Mouse (Mus musculus) heart, postnatal 0 days (tissue): Measurements from ENCODE around the gene Olfr1392. TPM values are rescaled to one million over a fixed set of nuclear protein-coding genes. Genes with fewer than 3 reads are reported as not detected.

Source experiments
- ATAC-seq: fragments of 200-750 bp; cut with Nextera tagmentation; 2 replicates; pipeline ENCODE4 v1.8.0; 2017; ENCODE audit warnings: low read depth, moderate number of reproducible peaks, moderate library complexity; ENCODE audit not compliant: insufficient read depth
- DNase-seq: peaks from one replicate; pipeline ENCODE4 v3.0.0-alpha.2; 2016; ENCODE audit warnings: low spot score
- H3K27ac ChIP-seq: fragments of 300-500 bp; sonication (generic); 2 replicates; pipeline ENCODE4 v1.5.1; 2014; ENCODE audit warnings: low read depth, mild to moderate bottlenecking
- H3K27me3 ChIP-seq: fragments of 300-500 bp; sonication (generic); 2 replicates; pipeline ENCODE4 v1.6.1; 2014; ENCODE audit warnings: low read length, mixed read lengths; ENCODE audit not compliant: control insufficient read depth, insufficient read depth
- H3K36me3 ChIP-seq: fragments of 300-500 bp; sonication (generic); replicated peaks from 2 replicates; pipeline ENCODE4 v1.6.1; 2014; ENCODE audit warnings: low read length, mixed read lengths; ENCODE audit not compliant: control insufficient read depth, insufficient read depth
- H3K4me1 ChIP-seq: fragments of 300-500 bp; sonication (generic); 2 replicates; pipeline ENCODE4 v1.6.1; 2014; ENCODE audit warnings: antibody characterized with exemption; ENCODE audit not compliant: control insufficient read depth, insufficient read depth
- H3K4me2 ChIP-seq: fragments of 300-500 bp; sonication (generic); 2 replicates; pipeline ENCODE4 v1.6.1; 2014; ENCODE audit warnings: low read depth, mild to moderate bottlenecking, low read length, moderate library complexity
- H3K4me3 ChIP-seq: fragments of 300-500 bp; sonication (generic); 2 replicates; pipeline ENCODE4 v1.5.1; 2014; ENCODE audit warnings: low read depth, low read length
- H3K9ac ChIP-seq: fragments of 300-500 bp; sonication (generic); replicated peaks from 2 replicates; pipeline ENCODE4 v1.6.1; 2014; ENCODE audit warnings: low read depth, low read length, mixed read lengths
- H3K9me3 ChIP-seq: fragments of 300-500 bp; sonication (generic); replicated peaks from 2 replicates; pipeline ENCODE4 v1.6.1; 2016; ENCODE audit warnings: low read length; ENCODE audit not compliant: control insufficient read depth
- CTCF ChIP-seq: IDR thresholded peaks from 2 replicates; pipeline ENCODE4 v1.5.1; 2016; ENCODE audit warnings: antibody characterized with exemption, control low read depth, low read depth
- EP300 ChIP-seq: IDR thresholded peaks from 2 replicates; pipeline ENCODE4 v1.6.1; 2016; ENCODE audit warnings: antibody characterized with exemption, low read depth
- WGBS: fragments of 180-500 bp; shearing (Covaris S2); extraction: QIAGEN DNeasy Blood & Tissue Kit; methylation state at CpG from one replicate; pipeline ENCODE4 v1.1.7; 2014; 5-methylcytosine and 5-hydroxymethylcytosine counted together
- polyA plus RNA-seq: library from polyadenylated mRNA; unstranded; fragments of >200 nt; fragmentation: Nextera tagmentation; extraction: Ambion mirVana; gene quantifications from 2 replicates; pipeline ENCODE4 v1.2.1, GENCODE M21; 2015
- total RNA-seq: library from RNA; depleted of rRNA; stranded (reverse); fragments of >200 nt; gene quantifications from 2 replicates; pipeline ENCODE4 v1.2.3, GENCODE M21; 2014; ENCODE audit warnings: low replicate concordance; rRNA removed

Olfr1392 gene
- total and polyA plus RNA-seq, 2 experiments from 2014 or later = not detected

- no peaks in the 10 kb centered on the region for H3K27me3 ChIP-seq
- H3K4me1 ChIP-seq = no peaks in the 10 kb centered on the region
- no peak for TF ChIP-seq CTCF
- no peak for TF ChIP-seq EP300
- H3K4me2 ChIP-seq = no peak within 1 kb of the TSS
- WGBS = 52% methylated on average over 1 of the region's 1 CpGs
- H3K36me3 ChIP-seq = no peaks in the 10 kb centered on the region
- H3K9ac ChIP-seq = no peak within 1 kb of the TSS
- H3K4me3 ChIP-seq = no peak within 1 kb of the TSS
- H3K9me3 ChIP-seq = no peaks in the 10 kb centered on the region
- no peak within 1 kb of the TSS for H3K27ac ChIP-seq
- no peak for ATAC-seq
- DNase-seq = no peak
Observed at GRCm38 (mm10) chr11:49334888-49335287, 49.8 kb downstream of the Olfr1392 start, which contains the start of gene Olfr1390. TSS of gene Olfr1390 (plus strand) at chr11:49335188.

DNA sequence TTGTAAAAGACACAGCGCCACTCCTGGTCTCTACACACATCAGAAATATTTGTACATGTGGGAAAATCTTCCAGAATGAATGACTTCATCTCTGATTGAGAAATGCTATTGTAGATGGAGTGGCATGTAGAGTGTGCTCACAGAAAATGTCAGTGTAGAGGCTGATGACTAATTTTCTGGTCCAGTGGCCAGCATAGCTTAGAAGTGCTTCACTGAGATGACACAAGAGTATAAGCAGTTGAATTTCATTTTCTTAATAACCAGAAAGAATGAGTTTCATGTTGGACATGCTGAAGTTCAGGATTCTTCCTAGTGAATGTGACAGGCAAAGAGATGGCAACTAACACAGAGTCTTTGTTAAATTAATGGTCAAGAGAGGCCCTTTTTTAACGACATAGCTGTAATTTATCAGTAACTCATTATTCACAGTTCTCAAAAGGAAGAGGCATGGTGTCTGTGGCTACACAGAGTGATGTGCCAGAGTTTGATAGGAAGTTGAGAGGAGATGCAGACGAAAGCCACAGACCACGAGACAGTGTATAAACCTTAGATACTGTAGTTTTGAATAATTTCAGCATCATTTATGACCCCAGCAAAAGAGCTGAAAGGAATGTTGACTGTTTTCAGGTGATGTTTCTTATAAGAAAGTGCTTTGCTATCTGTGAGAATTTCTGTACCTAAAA is 52.2 kb downstream of the Olfr1392 start:
- H3K27ac ChIP-seq = no peak overlapping the region
- DNase-seq = no peak
- H3K4me2 ChIP-seq = no peak overlapping the region
- no peaks in the 10 kb centered on the region for H3K4me1 ChIP-seq
- TF ChIP-seq EP300 = no peak
- TF ChIP-seq CTCF = no peak
- no peak for ATAC-seq
- 49% methylated on average over 4 of the region's 4 CpGs for WGBS
- H3K27me3 ChIP-seq = no peaks in the 10 kb centered on the region
- no peak overlapping the region for H3K4me3 ChIP-seq
- no peak overlapping the region for H3K9ac ChIP-seq
- H3K9me3 ChIP-seq = no peaks in the 10 kb centered on the region
- no peaks in the 10 kb centered on the region for H3K36me3 ChIP-seq

Other genes with a start within 250 kb of the Olfr1392 start
- gene 9930111J21Rik2, start 234.0 kb upstream of the Olfr1392 start, total RNA-seq = 2.7 and 8.2 TPM in 2 replicates
- gene 9930111J21Rik2, start 234.0 kb upstream of the Olfr1392 start, polyA plus RNA-seq = 1.1 and 1.2 TPM in 2 replicates
- gene Tgtp2, start 221.1 kb upstream of the Olfr1392 start, total RNA-seq = 0.08 TPM in 1 of 2 replicates, not detected in the other
- gene Tgtp2, start 221.1 kb upstream of the Olfr1392 start, polyA plus RNA-seq = 0.36 and 0.54 TPM in 2 replicates
- gene Ifi47, start 208.7 kb upstream of the Olfr1392 start, total RNA-seq = 2.0 and 2.1 TPM in 2 replicates
- gene Ifi47, start 208.7 kb upstream of the Olfr1392 start, polyA plus RNA-seq = 1.4 and 1.8 TPM in 2 replicates
- gene Olfr1396, start 170.4 kb upstream of the Olfr1392 start, total RNA-seq = 20.3 TPM in 1 of 2 replicates, not detected in the other
- gene Olfr1396, start 170.4 kb upstream of the Olfr1392 start, polyA plus RNA-seq = 0.45 and 0.59 TPM in 2 replicates
- gene Olfr1395, start 143.0 kb upstream of the Olfr1392 start, total RNA-seq = not detected in 2 replicates
- not detected in 2 replicates for gene Olfr1395, start 143.0 kb upstream of the Olfr1392 start, polyA plus RNA-seq
- gene Olfr1394, start 130.9 kb upstream of the Olfr1392 start, total RNA-seq = not detected in 2 replicates
- not detected in 2 replicates for gene Olfr1394, start 130.9 kb upstream of the Olfr1392 start, polyA plus RNA-seq
- 14.5 and 33.4 TPM in 2 replicates for gene Btnl9, start 98.1 kb upstream of the Olfr1392 start, total RNA-seq
- gene Btnl9, start 98.1 kb upstream of the Olfr1392 start, polyA plus RNA-seq = 11.2 and 12.2 TPM in 2 replicates
- gene Zfp62, start 82.0 kb upstream of the Olfr1392 start, total RNA-seq = 7.4 and 22.9 TPM in 2 replicates
- 19.0 and 20.4 TPM in 2 replicates for gene Zfp62, start 82.0 kb upstream of the Olfr1392 start, polyA plus RNA-seq
- 115 and 163 TPM in 2 replicates for gene Mgat1, start 41.1 kb upstream of the Olfr1392 start, total RNA-seq
- gene Mgat1, start 41.1 kb upstream of the Olfr1392 start, polyA plus RNA-seq = 42.3 and 45.7 TPM in 2 replicates
- not detected in 2 replicates for gene Olfr1393, start 7.0 kb upstream of the Olfr1392 start, total RNA-seq
- gene Olfr1393, start 7.0 kb upstream of the Olfr1392 start, polyA plus RNA-seq = 0.19 and 0.30 TPM in 2 replicates
- not detected in 2 replicates for gene Olfr10, start 19.5 kb downstream of the Olfr1392 start, total RNA-seq
- not detected in 2 replicates for gene Olfr10, start 19.5 kb downstream of the Olfr1392 start, polyA plus RNA-seq
- gene Olfr1391, start 37.5 kb downstream of the Olfr1392 start, total RNA-seq = not detected in 2 replicates
- not detected in 2 replicates for gene Olfr1391, start 37.5 kb downstream of the Olfr1392 start, polyA plus RNA-seq
- gene Olfr1390, start 49.9 kb downstream of the Olfr1392 start, total RNA-seq = not detected in 2 replicates
- gene Olfr1390, start 49.9 kb downstream of the Olfr1392 start, polyA plus RNA-seq = not detected in 2 replicates
- not detected in 2 replicates for gene Olfr1389, start 137.8 kb downstream of the Olfr1392 start, total RNA-seq
- gene Olfr1389, start 137.8 kb downstream of the Olfr1392 start, polyA plus RNA-seq = not detected in 2 replicates
- not detected in 2 replicates for gene Olfr1388, start 151.3 kb downstream of the Olfr1392 start, total RNA-seq
- gene Olfr1388, start 151.3 kb downstream of the Olfr1392 start, polyA plus RNA-seq = not detected in 2 replicates
- gene Olfr1387, start 170.1 kb downstream of the Olfr1392 start, total RNA-seq = not detected in 2 replicates
- not detected in 2 replicates for gene Olfr1387, start 170.1 kb downstream of the Olfr1392 start, polyA plus RNA-seq
- not detected in 2 replicates for gene Olfr1386, start 179.8 kb downstream of the Olfr1392 start, total RNA-seq
- not detected in 2 replicates for gene Olfr1386, start 179.8 kb downstream of the Olfr1392 start, polyA plus RNA-seq
- gene Olfr1385, start 203.8 kb downstream of the Olfr1392 start, total RNA-seq = not detected in 2 replicates
- gene Olfr1385, start 203.8 kb downstream of the Olfr1392 start, polyA plus RNA-seq = not detected in 2 replicates
- not detected in 2 replicates for gene Olfr1384, start 221.4 kb downstream of the Olfr1392 start, total RNA-seq
- gene Olfr1384, start 221.4 kb downstream of the Olfr1392 start, polyA plus RNA-seq = not detected in 2 replicates
- not detected in 2 replicates for gene Olfr1383, start 234.4 kb downstream of the Olfr1392 start, total RNA-seq
- gene Olfr1383, start 234.4 kb downstream of the Olfr1392 start, polyA plus RNA-seq = not detected in 2 replicates
- not detected in 2 replicates for gene Olfr1382, start 243.0 kb downstream of the Olfr1392 start, total RNA-seq
- gene Olfr1382, start 243.0 kb downstream of the Olfr1392 start, polyA plus RNA-seq = not detected in 2 replicates